Mouse (Mus musculus) lung, embryonic 14.5 days (tissue): ENCODE measurements around the gene Zcwpw1. TPM values are rescaled to one million over a fixed set of nuclear protein-coding genes. Genes with fewer than 3 reads are reported as not detected.
A peak's percentile ranks its signal among the peaks of the same experiment; 100 is the strongest.

Experiments
- ATAC-seq: fragments of 200-750 bp; cut with Nextera tagmentation; 2 replicates; pipeline ENCODE4 v1.8.0; 2017; ENCODE audit warnings: mild to moderate bottlenecking, moderate TSS enrichment, moderate library complexity; ENCODE audit not compliant: insufficient read depth
- DNase-seq: peaks from one replicate; pipeline ENCODE4 v3.0.0-alpha.2; 2015
- H3K27ac ChIP-seq: fragments of 300-500 bp; sonication (generic); 2 replicates; pipeline ENCODE4 v1.5.1; 2014; ENCODE audit warnings: low read depth, mild to moderate bottlenecking, moderate library complexity
- H3K27me3 ChIP-seq: fragments of 300-500 bp; sonication (generic); 2 replicates; pipeline ENCODE4 v1.6.1; 2014; ENCODE audit warnings: low read length, control low read depth; ENCODE audit not compliant: insufficient read depth
- H3K36me3 ChIP-seq: fragments of 300-500 bp; sonication (generic); 2 replicates; pipeline ENCODE4 v1.6.1; 2014; ENCODE audit warnings: control low read depth; ENCODE audit not compliant: insufficient read depth
- H3K4me1 ChIP-seq: fragments of 300-500 bp; sonication (generic); 2 replicates; pipeline ENCODE4 v1.6.1; 2014; ENCODE audit warnings: antibody characterized with exemption, control low read depth; ENCODE audit not compliant: insufficient read depth
- H3K4me2 ChIP-seq: fragments of 300-500 bp; sonication (generic); 2 replicates; pipeline ENCODE4 v1.6.1; 2014; ENCODE audit warnings: mild to moderate bottlenecking
- H3K4me3 ChIP-seq: fragments of 300-500 bp; sonication (generic); 2 replicates; pipeline ENCODE4 v1.5.1; 2014; ENCODE audit warnings: low read depth, low read length
- H3K9ac ChIP-seq: fragments of 300-500 bp; sonication (generic); 2 replicates; pipeline ENCODE4 v1.6.1; 2014
- H3K9me3 ChIP-seq: fragments of 300-500 bp; sonication (generic); 2 replicates; pipeline ENCODE4 v1.6.1; 2016; ENCODE audit warnings: low read depth, low read length, control low read depth
- CTCF ChIP-seq: IDR thresholded peaks from 2 replicates; pipeline ENCODE4 v1.5.1; 2016; ENCODE audit warnings: antibody characterized with exemption, low read depth
- WGBS: fragments of 180-500 bp; shearing (Covaris S2); extraction: QIAGEN DNeasy Blood & Tissue Kit; methylation state at CpG from one replicate; pipeline ENCODE4 v1.1.7; 2014; 5-methylcytosine and 5-hydroxymethylcytosine counted together
- polyA plus RNA-seq: library from polyadenylated mRNA; unstranded; fragments of >200 nt; fragmentation: Nextera tagmentation; extraction: Ambion mirVana; gene quantifications from 2 replicates; pipeline ENCODE4 v1.2.1, GENCODE M21; 2014

Zcwpw1 gene
- polyA plus RNA-seq, 1 experiment from 2014 or later: 26.1 TPM

GRCm38 (mm10) chr5:137778635-137779034, 9.0 kb upstream of the Zcwpw1 start, which contains the start of gene Ppp1r35:
Gene Ppp1r35 (plus strand): TSS chr5:137778849.
- TF ChIP-seq CTCF: no peak
- Histone ChIP-seq H3K9me3 (no peaks in the 10 kb centered on the region), H3K36me3 (peaks cover 37% of the 10 kb centered on the region), H3K4me3 (peak within 1 kb of the TSS; percentile 98), H3K4me1 (peaks cover 6% of the 10 kb centered on the region; the same call in 1 of the 2 replicates), H3K27ac (peak within 1 kb of the TSS; percentile 91), H3K9ac (peak within 1 kb of the TSS; percentile 88), H3K4me2 (peak within 1 kb of the TSS; percentile 96), H3K27me3 (no peaks in the 10 kb centered on the region)
- under 1% methylated on average over 31 of the region's 31 CpGs for WGBS
- DNase-seq: peak; percentile 99
- peak; percentile 93 for ATAC-seq

DNA sequence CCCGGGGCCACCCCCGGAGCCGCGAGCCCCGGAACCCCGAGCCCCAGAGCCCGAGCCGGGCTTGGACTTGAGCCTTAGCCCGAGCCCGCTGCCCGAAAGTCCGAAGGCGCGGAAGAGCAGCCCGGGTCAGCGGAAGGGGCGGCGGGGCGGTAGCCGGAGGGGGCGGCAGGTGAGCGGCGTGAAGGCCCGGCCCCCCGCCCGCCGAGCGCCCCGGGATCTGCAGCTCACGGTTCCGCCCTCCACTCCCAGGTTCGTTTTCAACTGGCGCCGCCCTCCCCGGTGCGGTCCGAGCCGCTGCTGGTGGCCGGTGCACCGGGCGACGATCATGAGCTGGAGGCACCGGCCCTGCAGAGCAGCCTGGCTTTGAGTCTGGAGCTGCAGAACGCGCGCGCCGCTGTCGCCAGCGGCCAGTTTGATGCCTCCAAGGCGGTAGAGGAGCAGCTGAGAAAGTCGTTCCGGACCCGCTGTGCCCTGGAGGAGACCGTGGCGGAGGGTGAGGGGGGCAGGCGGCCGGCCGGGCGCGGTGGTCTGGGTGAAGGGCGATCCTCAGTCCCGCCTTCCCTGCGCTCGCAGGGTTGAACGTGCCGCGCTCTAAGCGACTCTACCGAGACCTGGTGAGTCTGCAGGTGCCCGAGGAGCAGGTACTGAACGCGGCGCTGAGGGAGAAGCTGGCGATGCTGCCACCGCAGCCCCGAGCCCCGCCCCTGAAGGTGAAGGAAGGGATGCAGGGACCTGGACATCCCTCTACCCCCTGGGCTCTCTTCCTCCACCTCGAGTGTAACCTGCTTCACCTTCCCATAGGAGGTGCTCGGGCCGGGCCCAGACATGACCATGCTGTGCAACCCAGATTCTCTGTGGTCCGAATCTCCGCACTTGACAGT, 8.3 kb upstream of the Zcwpw1 start:
- WGBS: under 1% methylated on average over 82 of the region's 83 CpGs
- Histone ChIP-seq H3K9ac (peak overlapping the region; percentile 88), H3K27me3 (no peaks in the 10 kb centered on the region), H3K9me3 (no peaks in the 10 kb centered on the region), H3K36me3 (peaks cover 44% of the 10 kb centered on the region), H3K27ac (peak overlapping the region; percentile 91), H3K4me2 (peak overlapping the region; percentile 96), H3K4me1 (peaks cover 13% of the 10 kb centered on the region), H3K4me3 (peak overlapping the region; percentile 98)
- no peak for TF ChIP-seq CTCF
- DNase-seq (peak; percentile 52), ATAC-seq (peak; percentile 13)

DNA sequence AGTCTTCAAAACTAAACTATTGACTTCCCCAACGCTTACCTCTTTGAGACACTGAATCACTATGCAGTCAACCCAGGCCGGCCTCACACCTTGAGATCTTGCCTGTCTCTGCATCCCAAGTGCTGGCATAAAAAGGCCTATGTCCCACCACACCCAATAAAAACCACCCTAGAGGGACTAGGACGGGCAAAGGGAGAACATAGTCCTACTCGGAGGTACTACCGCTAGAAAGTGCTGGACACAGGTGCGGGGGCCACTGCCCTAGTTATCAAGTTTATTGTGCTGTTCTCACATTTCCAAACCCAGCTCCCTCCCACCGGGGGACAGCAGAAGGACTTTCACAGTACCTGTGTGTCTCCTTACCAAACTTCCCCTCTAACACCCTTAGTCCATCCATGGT, 5.9 kb upstream of the Zcwpw1 start:
- Histone ChIP-seq H3K27ac (no peak overlapping the region), H3K4me1 (peaks cover 22% of the 10 kb centered on the region), H3K9ac (no peak overlapping the region), H3K4me2 (no peak overlapping the region), H3K27me3 (no peaks in the 10 kb centered on the region), H3K4me3 (no peak overlapping the region), H3K9me3 (no peaks in the 10 kb centered on the region), H3K36me3 (peaks cover 50% of the 10 kb centered on the region)
- no peak for ATAC-seq
- WGBS: 91% methylated on average over 7 of the region's 7 CpGs
- no peak for TF ChIP-seq CTCF
- no peak for DNase-seq

DNA sequence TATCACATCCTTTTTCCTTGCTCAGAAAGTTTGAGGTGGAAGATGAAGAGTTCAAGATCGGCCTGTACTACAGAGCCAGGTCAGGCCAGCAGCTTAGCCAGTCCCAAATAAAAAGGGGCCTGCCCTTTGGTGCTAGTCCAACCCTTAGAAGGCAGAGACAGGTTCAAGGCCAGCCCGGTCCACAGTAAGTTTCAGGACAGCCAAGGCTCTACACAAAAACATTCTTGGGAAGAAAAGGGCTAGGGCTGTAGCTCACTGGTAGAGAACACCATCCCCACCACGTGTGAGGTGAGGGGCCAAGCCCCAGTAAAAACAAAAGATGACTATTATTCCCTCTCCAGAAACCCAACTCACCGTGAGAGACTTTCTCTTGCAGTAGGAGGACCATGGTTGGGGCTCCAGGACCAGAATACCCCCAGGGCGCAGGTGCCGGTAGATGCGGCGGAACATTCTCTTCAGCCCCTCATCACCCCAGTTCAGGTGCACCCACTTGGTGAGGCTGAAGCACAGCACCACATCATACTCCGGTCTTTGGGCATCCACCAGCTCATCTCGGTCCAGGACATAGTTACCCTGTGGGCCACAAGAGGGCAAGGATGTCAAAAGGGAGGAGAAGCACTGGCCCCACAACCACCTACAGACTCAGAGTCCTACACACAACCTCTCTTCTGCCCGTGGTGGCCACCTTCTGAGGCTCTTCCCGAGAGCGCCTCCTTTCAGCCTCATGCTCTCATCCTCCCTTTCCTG, 4.6 kb upstream of the Zcwpw1 start:
- 75% methylated on average over 13 of the region's 13 CpGs for WGBS
- Histone ChIP-seq H3K9ac (peak overlapping the region; percentile 95; the same call in 1 of the 2 replicates), H3K27ac (no peak overlapping the region), H3K4me3 (peak overlapping the region; percentile 85), H3K36me3 (peaks cover 50% of the 10 kb centered on the region), H3K4me1 (peaks cover 22% of the 10 kb centered on the region), H3K9me3 (no peaks in the 10 kb centered on the region), H3K27me3 (no peaks in the 10 kb centered on the region), H3K4me2 (peak overlapping the region; percentile 97)
- no peak for DNase-seq
- no peak for TF ChIP-seq CTCF
- ATAC-seq: no peak

- Histone ChIP-seq H3K9ac (peak overlapping the region; percentile 95), H3K27ac (no peak overlapping the region), H3K9me3 (no peaks in the 10 kb centered on the region), H3K27me3 (no peaks in the 10 kb centered on the region), H3K4me1 (peaks cover 22% of the 10 kb centered on the region), H3K4me2 (peak overlapping the region; percentile 97), H3K4me3 (peak overlapping the region; percentile 85), H3K36me3 (peaks cover 50% of the 10 kb centered on the region)
- WGBS: 46% methylated on average over 9 of the region's 9 CpGs
- DNase-seq (no peak), ATAC-seq (no peak)
- no peak for TF ChIP-seq CTCF
Measured at GRCm38 (mm10) chr5:137783901-137784540, 3.6 kb upstream of the Zcwpw1 start.

DNA sequence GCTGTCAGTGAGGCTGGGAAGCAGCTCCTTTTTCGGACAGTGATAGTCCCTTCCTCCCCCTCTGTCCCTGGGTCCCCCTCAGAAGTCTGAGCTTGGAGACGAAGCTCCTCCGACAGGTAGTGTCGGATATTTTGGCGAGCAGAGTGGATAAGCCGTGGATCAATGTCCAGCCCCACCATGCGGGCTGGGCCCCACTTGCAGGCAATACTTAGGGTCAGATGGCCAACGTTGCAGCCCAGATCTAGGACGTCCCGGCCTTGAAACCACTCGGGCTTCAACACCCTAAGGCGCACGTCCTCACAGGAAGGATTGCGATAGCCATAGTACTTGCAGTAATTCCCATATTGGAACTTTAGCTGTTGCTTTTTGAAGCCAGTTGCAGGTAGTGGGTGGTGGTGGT, 3.1 kb upstream of the Zcwpw1 start:
- TF ChIP-seq CTCF: no peak
- peaks cover 22% of the 10 kb centered on the region for H3K4me1 ChIP-seq
- H3K9ac ChIP-seq: peak overlapping the region; percentile 95

More for the DNA sequence above, 3.1 kb upstream of the Zcwpw1 start:
- H3K4me3 ChIP-seq: peak overlapping the region; percentile 85
- no peaks in the 10 kb centered on the region for H3K9me3 ChIP-seq
- ATAC-seq (no peak), DNase-seq (no peak)
- WGBS: 66% methylated on average over 14 of the region's 14 CpGs
- no peaks in the 10 kb centered on the region for H3K27me3 ChIP-seq
- peaks cover 50% of the 10 kb centered on the region for H3K36me3 ChIP-seq
- H3K4me2 ChIP-seq: peak overlapping the region; percentile 97
- H3K27ac ChIP-seq: no peak overlapping the region
